8 mouse cellular contexts compared by ENCODE assay signal in the genomic region with DNA sequence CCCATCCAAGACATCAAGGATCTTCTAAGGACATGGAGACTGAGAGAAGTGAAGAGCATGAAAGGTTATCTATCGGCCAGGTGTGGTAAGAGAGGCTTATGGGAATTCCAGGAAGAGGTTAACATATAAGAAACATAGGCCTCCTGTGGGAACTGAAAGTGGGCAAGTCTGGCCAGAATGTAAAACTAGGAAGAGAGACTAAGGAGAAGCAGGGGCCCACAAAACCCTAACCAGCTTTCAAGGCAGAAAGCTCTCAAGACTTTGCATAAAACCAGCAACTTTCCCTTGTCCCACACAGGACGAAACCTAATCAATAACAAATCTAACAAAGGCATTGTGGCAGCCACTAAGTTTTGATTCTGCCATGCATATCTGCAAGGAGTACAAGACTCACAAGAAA. TPM values are rescaled to one million over a fixed set of nuclear protein-coding genes. Genes with fewer than 3 reads are reported as not detected.
A peak's percentile ranks its signal among the peaks of the same experiment; 100 is the strongest.
DNase-seq lines count a peak whose midpoint lies in the region; ATAC-seq lines count a peak whose summit lies in the region.

No protein-coding gene starts in this region.

- peaks cover 5% of the 10 kb centered on the region; the same call in 1 of the 2 replicates for H3K36me3 ChIP-seq in heart, embryonic 14.5 days (ENCODE audit: control insufficient read depth, insufficient read depth, low read length)
- no peaks in the 10 kb centered on the region for H3K36me3 ChIP-seq in hindbrain, embryonic 12.5 days
- no peaks in the 10 kb centered on the region for H3K36me3 ChIP-seq in midbrain, embryonic 12.5 days

- H3K27me3 ChIP-seq in heart, embryonic 14.5 days (ENCODE audit: control insufficient read depth, insufficient read depth, low read length), result no peaks in the 10 kb centered on the region
- no peaks in the 10 kb centered on the region for H3K27me3 ChIP-seq in hindbrain, embryonic 12.5 days
- no peaks in the 10 kb centered on the region; the same call in 1 of the 2 replicates for H3K27me3 ChIP-seq in midbrain, embryonic 12.5 days

- peak overlapping the region; percentile 92 for H3K4me2 ChIP-seq in heart, embryonic 14.5 days (ENCODE audit: low read length)
- peak overlapping the region; percentile 82 for H3K4me2 ChIP-seq in hindbrain, embryonic 12.5 days (replicated peaks)
- H3K4me2 ChIP-seq in midbrain, embryonic 12.5 days (replicated peaks), result peak overlapping the region; percentile 81

- no peaks in the 10 kb centered on the region for H3K9me3 ChIP-seq in heart, embryonic 14.5 days (ENCODE audit: control insufficient read depth, low read length)
- H3K9me3 ChIP-seq in hindbrain, embryonic 12.5 days (replicated peaks), result no peaks in the 10 kb centered on the region
- no peaks in the 10 kb centered on the region for H3K9me3 ChIP-seq in midbrain, embryonic 12.5 days

- H3K27ac ChIP-seq in heart, embryonic 14.5 days (replicated peaks in 1 of 2; ENCODE audit: control insufficient read depth in 1 of 2, insufficient read depth in 1 of 2, low read depth in 2 of 2, low read length in 2 of 2), result no peak overlapping the region
- no peak overlapping the region for H3K27ac ChIP-seq in hindbrain, embryonic 12.5 days
- H3K27ac ChIP-seq in midbrain, embryonic 12.5 days (replicated peaks), result no peak overlapping the region

- DNase-seq in heart, postnatal 36 days, result no peak
- peak; percentile 3 for DNase-seq in adipocyte (ENCODE audit: low spot score)
- DNase-seq in gastrocnemius, postnatal 36 days, result no peak
- DNase-seq in gastrocnemius, postnatal 14 days, result no peak
- no peak for DNase-seq in adrenal gland, postnatal 36 days

- H3K9ac ChIP-seq in heart, embryonic 14.5 days (ENCODE audit: low read length), result peak overlapping the region; percentile 96
- 0 out of 2 replicates have a peak overlapping the region, but pooled peaks have one; percentile 20 for H3K9ac ChIP-seq in hindbrain, embryonic 12.5 days
- H3K9ac ChIP-seq in midbrain, embryonic 12.5 days (replicated peaks), result peak overlapping the region; percentile 87; the same call in 1 of the 2 replicates

- intact Hi-C loops in heart, postnatal 36 days (cut with DNase I), result loop anchor here (5.0 kb wide), 2 partner anchors 36 to 71 kb away; no protein-coding TSS in a partner anchor
- intact Hi-C loops in gastrocnemius, postnatal 36 days (cut with DNase I), result loop anchor here (5.0 kb wide), 1 partner anchor 36 kb away; no protein-coding TSS in a partner anchor
- intact Hi-C loops in gastrocnemius, postnatal 14 days (cut with DNase I; ENCODE audit: low total_unique reads), result no loop called here

- peak overlapping the region in 1 of 2 experiments; percentile 87; a peak in 1 of 4 replicates for H3K4me3 ChIP-seq in heart, embryonic 14.5 days (ENCODE audit: control insufficient read depth in 1 of 2, insufficient read depth in 1 of 2, low read depth in 1 of 2, low read length in 2 of 2)
- peak overlapping the region; percentile 82 for H3K4me3 ChIP-seq in hindbrain, embryonic 12.5 days
- H3K4me3 ChIP-seq in midbrain, embryonic 12.5 days, result peak overlapping the region; percentile 83

- ATAC-seq in heart, embryonic 14.5 days (ENCODE audit: insufficient number of reproducible peaks, insufficient read depth, low FRiP score, low read depth), result no peak
- no peak for ATAC-seq in hindbrain, embryonic 12.5 days (ENCODE audit: low FRiP score)
- no peak for ATAC-seq in midbrain, embryonic 12.5 days (ENCODE audit: low FRiP score, low read depth)

- peaks cover 11 to 44% of the 10 kb centered on the region in 2 experiments for H3K4me1 ChIP-seq in heart, embryonic 14.5 days (ENCODE audit: control insufficient read depth in 2 of 2, insufficient read depth in 2 of 2, low read length in 2 of 2)
- H3K4me1 ChIP-seq in hindbrain, embryonic 12.5 days, result peaks cover 30% of the 10 kb centered on the region
- H3K4me1 ChIP-seq in midbrain, embryonic 12.5 days, result peaks cover 33% of the 10 kb centered on the region

- WGBS in heart, embryonic 14.5 days, result 62% methylated on average over 2 of the region's 2 CpGs
- WGBS in hindbrain, embryonic 12.5 days, result 77% methylated on average over 2 of the region's 2 CpGs
- WGBS in midbrain, embryonic 12.5 days, result 82% methylated on average over 2 of the region's 2 CpGs

RNA-seq across cellular contexts. Expression of a gene that starts 1.4 kb away (rescaled TPM):
- polyA plus RNA-seq in heart, embryonic 14.5 days (2014; fragmentation: Nextera tagmentation; extraction: Ambion mirVana), result 39.6 and 40.4 TPM in 2 replicates
- total RNA-seq in heart, postnatal 36 days (2021), result 10 to 100 TPM; 19.3 to 24.8 TPM
- 62.1 and 63.3 TPM in 2 replicates for polyA plus RNA-seq in hindbrain, embryonic 12.5 days (2016; fragmentation: Nextera tagmentation; extraction: Ambion mirVana)
- polyA plus RNA-seq in midbrain, embryonic 12.5 days (2016; fragmentation: Nextera tagmentation; extraction: Ambion mirVana), result 62.3 and 64.0 TPM in 2 replicates
- 10 to 100 TPM; 23.0 to 29.8 TPM for total RNA-seq in gastrocnemius, postnatal 36 days (2021)
- total RNA-seq in gastrocnemius, postnatal 14 days (2021), result 10 to 100 TPM; 24.2 to 25.3 TPM
- total RNA-seq in adrenal gland, postnatal 36 days (2021), result 10 to 100 TPM; 24.9 to 29.4 TPM

RNA-seq across cellular contexts. Expression of a gene that starts 1.5 kb away (rescaled TPM):
- 17.4 and 19.2 TPM in 2 replicates for polyA plus RNA-seq in heart, embryonic 14.5 days (2014; fragmentation: Nextera tagmentation; extraction: Ambion mirVana)
- total RNA-seq in heart, postnatal 36 days (2021), result 10 to 100 TPM; 18.5 to 20.7 TPM
- polyA plus RNA-seq in hindbrain, embryonic 12.5 days (2016; fragmentation: Nextera tagmentation; extraction: Ambion mirVana), result 23.7 and 25.2 TPM in 2 replicates
- 24.7 and 25.7 TPM in 2 replicates for polyA plus RNA-seq in midbrain, embryonic 12.5 days (2016; fragmentation: Nextera tagmentation; extraction: Ambion mirVana)
- 10 to 100 TPM; 13.5 to 15.9 TPM for total RNA-seq in gastrocnemius, postnatal 36 days (2021)
- total RNA-seq in gastrocnemius, postnatal 14 days (2021), result 10 to 100 TPM; 16.4 to 19.0 TPM
- 10 to 100 TPM; 57.7 to 73.3 TPM for total RNA-seq in adrenal gland, postnatal 36 days (2021)

Comparison
In these comparisons a context has a peak if more than half of its experiments do, and no peak if none do; other contexts are left out.
1. H3K9ac ChIP-seq: peak in every context shown above with its lines; median percentile 96 in heart, embryonic 14.5 days; 87 in midbrain, embryonic 12.5 days; 20 in hindbrain, embryonic 12.5 days.